Mouse (Mus musculus) hindbrain, embryonic 13.5 days (tissue): ENCODE data around the gene Taf10. TPM values are rescaled to one million over a fixed set of nuclear protein-coding genes. Genes with fewer than 3 reads are reported as not detected.

Source experiments
- ATAC-seq: fragments of 200-750 bp; cut with Nextera tagmentation; 2 replicates; pipeline ENCODE4 v1.8.0; 2017; ENCODE audit warnings: moderate TSS enrichment; ENCODE audit not compliant: low FRiP score
- H3K27ac ChIP-seq: fragments of 300-500 bp; sonication (generic); 2 replicates; pipeline ENCODE4 v1.5.1; 2015; ENCODE audit warnings: inconsistent platforms, mild to moderate bottlenecking, moderate library complexity
- H3K27me3 ChIP-seq: fragments of 300-500 bp; sonication (generic); 2 replicates; pipeline ENCODE4 v1.6.1; 2015; ENCODE audit warnings: mild to moderate bottlenecking, inconsistent platforms
- H3K36me3 ChIP-seq: fragments of 300-500 bp; sonication (generic); 2 replicates; pipeline ENCODE4 v1.6.1; 2015; ENCODE audit warnings: mild to moderate bottlenecking, inconsistent platforms
- H3K4me1 ChIP-seq: fragments of 300-500 bp; sonication (generic); replicated peaks from 2 replicates; pipeline ENCODE4 v1.6.1; 2015; ENCODE audit warnings: inconsistent platforms
- H3K4me2 ChIP-seq: fragments of 300-500 bp; sonication (generic); 2 replicates; pipeline ENCODE4 v1.6.1; 2015; ENCODE audit warnings: inconsistent platforms, mild to moderate bottlenecking, moderate library complexity
- H3K4me3 ChIP-seq: fragments of 300-500 bp; sonication (generic); 2 replicates; pipeline ENCODE4 v1.5.1; 2015; ENCODE audit warnings: mild to moderate bottlenecking, inconsistent platforms
- H3K9ac ChIP-seq: fragments of 300-500 bp; sonication (generic); 2 replicates; pipeline ENCODE4 v1.6.1; 2015; ENCODE audit warnings: mild to moderate bottlenecking, inconsistent platforms
- H3K9me3 ChIP-seq: fragments of 300-500 bp; sonication (generic); 2 replicates; pipeline ENCODE4 v1.6.1; 2016; ENCODE audit warnings: inconsistent platforms
- WGBS: fragments of 180-500 bp; shearing (Covaris S2); methylation state at CpG from one replicate; pipeline ENCODE4 v1.1.7; 2015; 5-methylcytosine and 5-hydroxymethylcytosine counted together
- polyA plus RNA-seq: library from polyadenylated mRNA; unstranded; fragments of >200 nt; fragmentation: Nextera tagmentation; extraction: Ambion mirVana; gene quantifications from 2 replicates; pipeline ENCODE4 v1.2.1, GENCODE M21; 2015

Gene Taf10
- polyA plus RNA-seq, 1 experiment from 2014 or later, result 122 TPM

DNA sequence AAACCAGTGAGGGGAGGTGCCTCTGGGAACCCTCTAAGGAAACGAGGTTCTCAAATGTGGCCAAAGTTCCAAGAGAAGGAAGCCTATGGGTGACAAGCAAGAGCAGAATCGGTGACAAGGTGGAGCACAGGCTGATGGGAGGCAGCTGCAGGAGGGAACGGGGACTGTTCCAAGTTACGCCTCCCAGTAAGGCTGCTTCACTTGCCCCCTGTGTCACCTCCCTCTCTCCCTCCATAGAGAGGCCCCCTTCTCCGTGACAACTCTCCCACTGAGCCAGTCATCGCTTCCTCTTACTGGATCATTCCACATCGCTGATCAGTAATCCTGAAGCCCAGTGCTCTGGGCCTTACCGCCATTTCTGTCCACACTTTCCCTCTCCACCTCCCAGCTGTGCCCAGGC, 30.5 kb upstream of the Taf10 start:
- WGBS, result 49% methylated on average over 8 of the region's 8 CpGs
- Histone ChIP-seq H3K9ac (no peak overlapping the region), H3K9me3 (no peaks in the 10 kb centered on the region), H3K36me3 (peaks cover 68% of the 10 kb centered on the region), H3K27me3 (no peaks in the 10 kb centered on the region), H3K27ac (peak overlapping the region; percentile 19; the same call in 1 of the 2 replicates), H3K4me1 (peaks cover 82% of the 10 kb centered on the region), H3K4me3 (no peak overlapping the region), H3K4me2 (no peak overlapping the region)
- no peak for ATAC-seq

- H3K4me1 ChIP-seq, result peaks cover 81% of the 10 kb centered on the region
Observed at GRCm38 (mm10) chr7:105773041-105773440, 28.9 kb upstream of the Taf10 start.

GRCm38 (mm10) chr7:105772331-105772730, 28.2 kb upstream of the Taf10 start:
- Histone ChIP-seq H3K27ac (no peak overlapping the region), H3K4me1 (peaks cover 81% of the 10 kb centered on the region), H3K4me2 (no peak overlapping the region), H3K4me3 (no peak overlapping the region), H3K9ac (no peak overlapping the region), H3K27me3 (no peaks in the 10 kb centered on the region), H3K9me3 (no peaks in the 10 kb centered on the region), H3K36me3 (peaks cover 72% of the 10 kb centered on the region)
- 96% methylated on average over 15 of the region's 15 CpGs for WGBS
- ATAC-seq, result no peak

More at GRCm38 (mm10) chr7:105773041-105773440, 28.9 kb upstream of the Taf10 start:
- no peaks in the 10 kb centered on the region for H3K27me3 ChIP-seq
- WGBS, result 83% methylated on average over 5 of the region's 5 CpGs
- H3K4me2 ChIP-seq, result no peak overlapping the region
- H3K9me3 ChIP-seq, result no peaks in the 10 kb centered on the region
- H3K9ac ChIP-seq, result no peak overlapping the region
- ATAC-seq, result no peak
- H3K27ac ChIP-seq, result no peak overlapping the region
- no peak overlapping the region for H3K4me3 ChIP-seq
- H3K36me3 ChIP-seq, result peaks cover 69% of the 10 kb centered on the region

GRCm38 (mm10) chr7:105769959-105770358, 25.8 kb upstream of the Taf10 start:
- no peak overlapping the region for H3K4me2 ChIP-seq
- no peak overlapping the region for H3K27ac ChIP-seq
- H3K36me3 ChIP-seq, result peaks cover 77% of the 10 kb centered on the region
- WGBS, result 81% methylated on average over 3 of the region's 3 CpGs
- H3K27me3 ChIP-seq, result peaks cover 9% of the 10 kb centered on the region
- peaks cover 73% of the 10 kb centered on the region for H3K4me1 ChIP-seq
- no peak overlapping the region for H3K9ac ChIP-seq
- no peaks in the 10 kb centered on the region for H3K9me3 ChIP-seq
- ATAC-seq, result no peak
- H3K4me3 ChIP-seq, result no peak overlapping the region

GRCm38 (mm10) chr7:105767729-105768165, 23.6 kb upstream of the Taf10 start:
- Histone ChIP-seq H3K4me2 (peak overlapping the region; percentile 34), H3K27me3 (peaks cover 23% of the 10 kb centered on the region), H3K9me3 (no peaks in the 10 kb centered on the region), H3K27ac (peak overlapping the region; percentile 53; the same call in 1 of the 2 replicates), H3K4me1 (peaks cover 58% of the 10 kb centered on the region), H3K4me3 (no peak overlapping the region), H3K36me3 (peaks cover 90% of the 10 kb centered on the region), H3K9ac (peak overlapping the region; percentile 44)
- 7% methylated on average over 6 of the region's 6 CpGs for WGBS
- peak; percentile 65 for ATAC-seq

GRCm38 (mm10) chr7:105764331-105764730, 20.2 kb upstream of the Taf10 start:
- Histone ChIP-seq H3K9me3 (no peaks in the 10 kb centered on the region), H3K27ac (no peak overlapping the region), H3K4me3 (no peak overlapping the region), H3K4me2 (no peak overlapping the region), H3K27me3 (peaks cover 23% of the 10 kb centered on the region), H3K9ac (no peak overlapping the region), H3K36me3 (peaks cover 85% of the 10 kb centered on the region), H3K4me1 (peaks cover 37% of the 10 kb centered on the region)
- WGBS, result 83% methylated on average over 11 of the region's 11 CpGs
- ATAC-seq, result no peak

DNA sequence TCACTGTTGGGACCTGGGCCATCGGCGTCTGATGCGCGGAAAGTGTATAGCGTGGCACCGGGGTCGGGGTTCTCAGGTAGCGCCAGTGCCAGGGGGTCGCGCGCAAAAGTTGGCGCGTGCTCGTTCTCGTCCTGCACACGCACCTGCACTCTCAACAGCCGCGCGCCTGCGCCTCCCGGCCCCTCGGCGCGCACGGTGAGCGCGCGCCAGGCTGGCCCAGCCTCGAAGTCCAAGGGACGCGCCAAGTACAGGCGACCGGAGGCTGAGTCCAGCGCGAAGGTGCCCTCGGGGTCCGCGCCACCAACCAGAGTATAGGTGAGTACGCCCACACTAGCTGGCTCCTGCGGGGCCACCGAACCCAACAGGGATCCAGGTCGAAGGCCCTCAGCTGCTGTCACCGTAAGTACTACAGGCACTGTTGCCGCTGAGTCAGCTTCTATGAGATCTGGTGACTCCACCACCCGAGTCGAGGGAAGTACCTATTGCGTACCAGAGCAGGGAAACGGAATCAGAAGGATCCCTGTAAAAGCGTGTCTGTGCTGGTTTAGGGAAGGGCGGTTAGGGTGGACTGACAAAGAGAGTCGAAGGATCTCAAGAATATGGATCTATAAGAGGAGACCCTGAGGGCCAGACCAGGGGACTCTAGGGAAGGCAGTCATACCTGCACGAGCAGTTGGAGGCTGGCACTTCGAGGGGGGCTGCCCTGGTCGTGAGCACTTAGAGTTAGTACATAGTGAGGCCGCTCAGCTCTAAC, 18.5 kb upstream of the Taf10 start:
- WGBS, result 22% methylated on average over 55 of the region's 55 CpGs
- Histone ChIP-seq H3K27me3 (peaks cover 23% of the 10 kb centered on the region), H3K9me3 (no peaks in the 10 kb centered on the region), H3K27ac (no peak overlapping the region), H3K4me3 (no peak overlapping the region; the same call in 1 of the 2 replicates), H3K9ac (no peak overlapping the region), H3K4me1 (peaks cover 21% of the 10 kb centered on the region), H3K36me3 (peaks cover 87% of the 10 kb centered on the region), H3K4me2 (peak overlapping the region; percentile 21; the same call in 1 of the 2 replicates)
- ATAC-seq, result 0 out of 2 replicates have a peak, but pooled peaks have one; percentile 4

GRCm38 (mm10) chr7:105761813-105762484, 17.8 kb upstream of the Taf10 start:
- peaks cover 23% of the 10 kb centered on the region for H3K27me3 ChIP-seq
- no peak overlapping the region for H3K9ac ChIP-seq
- ATAC-seq, result no peak
- peaks cover 15% of the 10 kb centered on the region for H3K4me1 ChIP-seq
- peaks cover 90% of the 10 kb centered on the region for H3K36me3 ChIP-seq
- no peak overlapping the region for H3K27ac ChIP-seq
- 19% methylated on average over 51 of the region's 51 CpGs for WGBS
- H3K4me2 ChIP-seq, result peak overlapping the region; percentile 21; the same call in 1 of the 2 replicates
- H3K9me3 ChIP-seq, result no peaks in the 10 kb centered on the region
- no peak overlapping the region for H3K4me3 ChIP-seq

DNA sequence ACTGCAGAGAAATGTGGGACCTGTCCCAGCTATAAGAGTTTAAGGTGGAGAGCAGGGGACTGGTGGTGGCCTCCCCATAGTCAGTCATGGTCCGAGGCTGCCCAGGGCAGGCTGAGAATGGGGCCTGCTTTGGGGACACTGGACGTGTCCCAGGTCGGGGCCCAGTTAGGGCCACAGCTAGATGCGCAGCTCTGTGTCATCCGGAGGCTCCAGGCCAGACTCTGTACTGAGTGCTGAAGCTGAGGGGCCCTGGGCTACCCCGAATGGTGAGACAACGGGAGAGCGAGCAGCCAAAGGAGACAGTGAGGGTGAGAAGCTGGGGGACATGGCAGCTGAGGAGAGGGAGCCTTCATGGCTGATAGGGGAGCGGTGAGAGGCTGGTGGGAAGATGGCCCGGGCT, 9.1 kb upstream of the Taf10 start:
- no peaks in the 10 kb centered on the region for H3K27me3 ChIP-seq
- H3K4me1 ChIP-seq, result peaks cover 22% of the 10 kb centered on the region
- no peak overlapping the region for H3K4me3 ChIP-seq
- H3K9ac ChIP-seq, result no peak overlapping the region
- H3K27ac ChIP-seq, result no peak overlapping the region
- 91% methylated on average over 10 of the region's 10 CpGs for WGBS
- H3K36me3 ChIP-seq, result peaks cover 76% of the 10 kb centered on the region
- H3K4me2 ChIP-seq, result no peak overlapping the region
- no peaks in the 10 kb centered on the region for H3K9me3 ChIP-seq
- 0 out of 2 replicates have a peak, but pooled peaks have one; percentile 2 for ATAC-seq

DNA sequence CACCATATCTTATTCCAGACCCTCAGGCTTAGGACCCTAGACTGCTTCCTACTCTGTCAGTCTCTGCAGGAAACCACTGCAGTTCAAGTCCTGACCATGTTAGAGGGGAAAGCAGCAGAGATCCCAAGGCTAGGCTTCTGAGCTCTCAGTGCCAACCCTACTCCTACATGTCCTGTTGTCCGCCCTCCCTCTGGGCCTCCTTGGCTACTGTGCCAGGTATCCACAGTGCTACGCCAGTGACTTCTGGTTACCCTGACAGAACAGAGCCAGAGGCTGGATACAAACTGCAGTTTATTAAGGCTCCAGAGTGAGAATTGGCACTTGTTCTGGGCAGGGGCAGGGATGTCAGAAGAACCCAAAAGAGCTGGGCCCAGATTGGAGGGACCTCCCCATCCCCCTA, 8.6 kb upstream of the Taf10 start:
- Histone ChIP-seq H3K9me3 (no peaks in the 10 kb centered on the region), H3K9ac (no peak overlapping the region), H3K36me3 (peaks cover 76% of the 10 kb centered on the region), H3K4me3 (no peak overlapping the region), H3K27me3 (no peaks in the 10 kb centered on the region), H3K27ac (no peak overlapping the region; the same call in 1 of the 2 replicates), H3K4me2 (no peak overlapping the region), H3K4me1 (peaks cover 22% of the 10 kb centered on the region)
- WGBS, result 83% methylated on average over 2 of the region's 2 CpGs
- peak; percentile 23 for ATAC-seq

DNA sequence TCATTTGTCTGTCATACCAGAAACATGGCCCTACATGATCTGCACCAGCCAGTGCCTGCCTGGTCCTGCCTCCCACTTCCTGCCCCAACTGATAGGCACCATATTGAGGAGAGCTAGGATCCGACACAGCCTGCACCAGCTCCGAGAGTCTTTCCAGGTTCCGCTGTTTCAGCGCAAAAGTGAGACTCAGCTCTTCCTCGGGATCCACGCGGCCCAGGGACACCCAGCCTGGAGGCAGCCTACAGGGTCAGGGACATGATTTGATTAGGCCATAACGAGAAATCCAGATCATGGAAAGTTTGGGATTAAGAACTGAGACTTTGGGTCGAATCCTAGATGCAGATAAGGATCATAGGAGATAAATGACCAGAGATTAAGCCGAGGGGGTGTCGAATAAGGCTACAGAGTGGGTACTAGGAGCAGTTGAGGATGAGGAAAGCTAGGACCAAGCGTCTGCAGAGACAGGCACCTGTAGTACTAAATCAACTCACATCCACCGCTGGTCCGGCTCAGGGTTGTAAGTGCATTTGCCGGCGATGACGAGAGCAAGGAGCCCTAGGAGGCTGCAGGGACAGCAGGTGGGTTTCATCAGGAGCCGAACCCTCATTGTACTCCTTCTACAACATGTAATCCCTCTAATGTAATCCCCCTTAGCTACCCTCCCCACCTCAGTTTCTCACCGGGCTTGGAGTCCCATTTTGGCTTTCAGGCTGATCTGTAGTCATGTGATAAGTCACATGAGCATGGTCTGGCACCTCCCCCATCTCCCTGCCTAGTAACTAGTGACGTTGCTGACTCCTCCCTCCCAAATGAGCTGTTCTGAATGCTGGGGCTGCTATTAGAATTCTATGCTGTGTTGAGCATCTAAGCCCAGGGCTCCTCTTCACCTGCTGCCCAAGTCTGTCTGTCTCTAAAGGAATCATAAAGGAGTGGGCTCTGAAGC, 7.6 kb upstream of the Taf10 start, which contains the start of gene Tpp1:
TSS of gene Tpp1 (minus strand) at position 745 of the 943 bp plus-strand sequence.
- Histone ChIP-seq H3K9me3 (no peaks in the 10 kb centered on the region), H3K27ac (peak within 1 kb of the TSS; percentile 72), H3K4me3 (peak within 1 kb of the TSS; percentile 44), H3K36me3 (peaks cover 75% of the 10 kb centered on the region), H3K9ac (peak within 1 kb of the TSS; percentile 69), H3K4me1 (peaks cover 22% of the 10 kb centered on the region), H3K27me3 (no peaks in the 10 kb centered on the region), H3K4me2 (peak within 1 kb of the TSS; percentile 59)
- WGBS, result 22% methylated on average over 20 of the region's 20 CpGs
- ATAC-seq, result peak; percentile 92
